Mouse (Mus musculus) CH12.LX (cell line): ENCODE data around the gene Sema3f. TPM values are rescaled to one million over a fixed set of nuclear protein-coding genes. Genes with fewer than 3 reads are reported as not detected.

Experiments
- DNase-seq: peaks from one replicate; pipeline ENCODE4 v3.0.0-alpha.2; 2013; ENCODE audit errors: extremely low read depth
- H3K27ac ChIP-seq: 2 replicates; pipeline ENCODE4 v1.5.1; 2012; ENCODE audit warnings: low read depth, mild to moderate bottlenecking, control low read depth, moderate library complexity; ENCODE audit not compliant: insufficient read depth
- H3K27me3 ChIP-seq: replicated peaks from 2 replicates; pipeline ENCODE3; 2012; ENCODE audit warnings: inconsistent platforms
- H3K36me3 ChIP-seq, 2 experiments: replicated peaks in 1 of 2; 2 replicates each; pipeline versions ENCODE3 to v1.6.1; 2012; ENCODE audit warnings: inconsistent platforms in 1 of 2, low read length in 1 of 2, mild to moderate bottlenecking in 1 of 2, mixed read lengths in 1 of 2, moderate library complexity in 1 of 2; ENCODE audit not compliant: control insufficient read depth in 1 of 2, insufficient read depth in 1 of 2
- H3K4me1 ChIP-seq, 2 experiments: 2 replicates each; pipeline ENCODE4 v1.6.1; 2012; ENCODE audit warnings: inconsistent platforms in 1 of 2, moderate library complexity in 1 of 2; ENCODE audit not compliant: insufficient read depth in 2 of 2, control insufficient read depth in 1 of 2
- H3K4me2 ChIP-seq: 2 replicates; pipeline ENCODE4 v1.6.1; 2012; ENCODE audit warnings: low read depth, mild to moderate bottlenecking, control low read depth; ENCODE audit not compliant: poor library complexity, insufficient read depth, severe bottlenecking
- H3K4me3 ChIP-seq, 3 experiments: fragments of 150-350 bp in 1 of 3; sonication (generic) in 1 of 3; replicated peaks in 1 of 3; 2 replicates each; pipeline versions ENCODE3 to v1.5.1; 2011 to 2012; ENCODE audit warnings: low read depth in 2 of 3, low read length in 2 of 3, mild to moderate bottlenecking in 2 of 3, moderate library complexity in 2 of 3, control low read depth in 1 of 3, improper control_type of control experiment in 1 of 3, inconsistent platforms in 1 of 3, mixed read lengths in 1 of 3; ENCODE audit not compliant: poor library complexity in 1 of 3
- H3K79me2 ChIP-seq: replicated peaks from 2 replicates; pipeline ENCODE4 v1.6.1; 2012; ENCODE audit warnings: mild to moderate bottlenecking, moderate library complexity; ENCODE audit not compliant: control insufficient read depth, poor library complexity, insufficient read depth, severe bottlenecking; ENCODE audit errors: extremely low read depth
- H3K9ac ChIP-seq: 2 replicates; pipeline ENCODE4 v1.6.1; 2012; ENCODE audit warnings: low read depth, mild to moderate bottlenecking, control low read depth, moderate library complexity; ENCODE audit not compliant: insufficient read depth
- H3K9me3 ChIP-seq: replicated peaks from 2 replicates; pipeline ENCODE3; 2012; ENCODE audit warnings: low read length, inconsistent platforms, mixed read lengths
- CHD1 ChIP-seq: IDR thresholded peaks from 2 replicates; pipeline ENCODE4 v1.6.1; 2012; ENCODE audit warnings: low read depth, low read length, improper control_type of control experiment, inconsistent platforms
- CHD2 ChIP-seq: IDR thresholded peaks from 2 replicates; pipeline ENCODE4 v1.6.1; 2011; ENCODE audit warnings: low read length, improper control_type of control experiment
- CTCF ChIP-seq, 2 experiments: IDR thresholded peaks in 1 of 2; conservative IDR thresholded peaks in 1 of 2; 2 replicates each; pipeline ENCODE4 v1.5.1; 2011 to 2012; ENCODE audit warnings: low read depth in 2 of 2, low read length in 2 of 2, improper control_type of control experiment in 1 of 2, inconsistent platforms in 1 of 2, mild to moderate bottlenecking in 1 of 2, moderate library complexity in 1 of 2
- ELF1 ChIP-seq: IDR thresholded peaks from 2 replicates; pipeline ENCODE4 v1.6.1; 2014; ENCODE audit warnings: low read depth, mild to moderate bottlenecking, inconsistent platforms, low read length, improper control_type of control experiment
- JUND ChIP-seq: conservative IDR thresholded peaks from 2 replicates; pipeline ENCODE4 v1.6.1; 2011; ENCODE audit warnings: low read depth, low read length, improper control_type of control experiment
- MXI1 ChIP-seq: IDR thresholded peaks from 2 replicates; pipeline ENCODE4 v1.6.1; 2011; ENCODE audit warnings: mild to moderate bottlenecking, low read depth, low read length, improper control_type of control experiment
- MYC ChIP-seq: IDR thresholded peaks from 2 replicates; pipeline ENCODE4 v1.6.1; 2011; ENCODE audit warnings: low read depth, mild to moderate bottlenecking, improper control_type of control experiment, low read length
- NELFE ChIP-seq: IDR thresholded peaks from 2 replicates; pipeline ENCODE4 v1.6.1; 2011; ENCODE audit warnings: low read depth, low read length, improper control_type of control experiment
- PAX5 ChIP-seq: IDR thresholded peaks from 2 replicates; pipeline ENCODE4 v1.6.1; 2012; ENCODE audit warnings: low read length, inconsistent platforms, mixed read lengths
- POLR2AphosphoS2 ChIP-seq: IDR thresholded peaks from 2 replicates; pipeline ENCODE4 v1.6.1; 2011; ENCODE audit warnings: low read depth, low read length, improper control_type of control experiment
- RAD21 ChIP-seq: IDR thresholded peaks from 2 replicates; pipeline ENCODE4 v1.6.1; 2011; ENCODE audit warnings: low read depth, mild to moderate bottlenecking, low read length, improper control_type of control experiment, moderate library complexity
- RCOR1 ChIP-seq: conservative IDR thresholded peaks from 2 replicates; pipeline ENCODE4 v1.6.1; 2012; ENCODE audit warnings: low read depth, mild to moderate bottlenecking, inconsistent platforms, low read length, improper control_type of control experiment
- SIN3A ChIP-seq: IDR thresholded peaks from 2 replicates; pipeline ENCODE4 v1.6.1; 2012; ENCODE audit warnings: low read length, improper control_type of control experiment, inconsistent platforms
- SMC3 ChIP-seq: IDR thresholded peaks from 2 replicates; pipeline ENCODE4 v1.6.1; 2011; ENCODE audit warnings: low read depth, low read length, improper control_type of control experiment
- USF1 ChIP-seq: IDR thresholded peaks from 2 replicates; pipeline ENCODE4 v1.6.1; 2014; ENCODE audit warnings: low read depth, mild to moderate bottlenecking, inconsistent platforms, low read length, improper control_type of control experiment
- ZKSCAN1 ChIP-seq: IDR thresholded peaks from 2 replicates; pipeline ENCODE4 v1.6.1; 2012; ENCODE audit warnings: low read depth, inconsistent platforms, low read length, improper control_type of control experiment, borderline replicate concordance
- ZNF384 ChIP-seq: IDR thresholded peaks from 2 replicates; pipeline ENCODE4 v1.6.1; 2012; ENCODE audit warnings: low read depth, low read length, improper control_type of control experiment, inconsistent platforms
- dilution Hi-C: fragments of 300-500 bp; cut with MboI; formaldehyde crosslinking; loops from 2 replicates; pipeline ENCODE4 v1.14.3; 2020; ENCODE audit warnings: low sequenced_read_pairs; ENCODE audit not compliant: extremely low pct_unique_long_range_greater_than_20kb, extremely low pct_ligation_motif_present
- in situ Hi-C: fragments of 300-500 bp; cut with MboI; formaldehyde crosslinking; loops from 3 replicates; pipeline ENCODE4 v1.14.3; 2019; ENCODE audit warnings: low sequenced_read_pairs, low pct_ligation_motif_present, low pct_unique_long_range_greater_than_20kb, mixed read lengths
- polyA plus RNA-seq: library from polyadenylated mRNA; unstranded; fragments of >175 nt; gene quantifications from 2 replicates; pipeline ENCODE4 v1.2.1, GENCODE M21; 2012; ENCODE audit warnings: low read depth; ENCODE audit not compliant: insufficient read length
- total RNA-seq, 2 experiments: library from RNA; depleted of rRNA; stranded (reverse); fragments of 300-350 nt in 1 of 2; fragments of >200 nt in 1 of 2; gene quantifications; 2 replicates each; pipeline ENCODE4 v1.2.3; 2012 to 2014

The Sema3f gene
- total and polyA plus RNA-seq, 3 experiments = 0.24 to 1.1 (median 0.36) TPM

DNA sequence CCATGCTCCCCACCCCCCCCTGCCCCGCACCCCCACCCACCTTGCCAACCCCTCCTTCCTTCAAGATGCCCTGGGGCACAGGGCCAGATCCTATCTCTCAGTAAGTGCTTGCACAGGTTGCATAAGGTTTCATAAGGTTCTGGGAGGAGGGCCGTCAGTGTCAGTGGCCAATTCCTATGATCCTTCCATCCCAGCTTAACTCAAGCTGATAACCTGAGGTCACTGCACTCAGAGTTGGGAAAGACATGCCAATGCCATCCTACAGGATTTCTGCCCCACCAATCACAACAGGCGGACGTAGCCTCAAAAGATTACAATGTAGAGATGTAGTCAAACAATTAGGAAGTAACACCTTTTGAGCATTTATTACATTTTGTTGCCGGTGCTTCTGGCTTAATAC lies 21.9 kb downstream of the Sema3f start:
- Histone ChIP-seq H3K4me1 (peaks cover 5 to 6% of the 10 kb centered on the region in 2 experiments), H3K4me3 (no peak overlapping the region), H3K9me3 (no peaks in the 10 kb centered on the region), H3K9ac (no peak overlapping the region), H3K79me2 (no peaks in the 10 kb centered on the region), H3K4me2 (no peak overlapping the region), H3K27me3 (peaks cover 92% of the 10 kb centered on the region), H3K36me3 (no peaks in the 10 kb centered on the region), H3K27ac (no peak overlapping the region)
- TF ChIP-seq USF1 (no peak), PAX5 (no peak), NELFE (no peak), MYC (no peak), POLR2AphosphoS2 (no peak), CHD2 (no peak), MXI1 (no peak), SIN3A (no peak), ELF1 (no peak), ZKSCAN1 (no peak), CHD1 (no peak)
- dilution Hi-C loops = no loop called here
- no peak for DNase-seq
- in situ Hi-C loops = loop anchor here (5.0 kb wide), 1 partner anchor 49 kb away; no protein-coding TSS in a partner anchor

DNA sequence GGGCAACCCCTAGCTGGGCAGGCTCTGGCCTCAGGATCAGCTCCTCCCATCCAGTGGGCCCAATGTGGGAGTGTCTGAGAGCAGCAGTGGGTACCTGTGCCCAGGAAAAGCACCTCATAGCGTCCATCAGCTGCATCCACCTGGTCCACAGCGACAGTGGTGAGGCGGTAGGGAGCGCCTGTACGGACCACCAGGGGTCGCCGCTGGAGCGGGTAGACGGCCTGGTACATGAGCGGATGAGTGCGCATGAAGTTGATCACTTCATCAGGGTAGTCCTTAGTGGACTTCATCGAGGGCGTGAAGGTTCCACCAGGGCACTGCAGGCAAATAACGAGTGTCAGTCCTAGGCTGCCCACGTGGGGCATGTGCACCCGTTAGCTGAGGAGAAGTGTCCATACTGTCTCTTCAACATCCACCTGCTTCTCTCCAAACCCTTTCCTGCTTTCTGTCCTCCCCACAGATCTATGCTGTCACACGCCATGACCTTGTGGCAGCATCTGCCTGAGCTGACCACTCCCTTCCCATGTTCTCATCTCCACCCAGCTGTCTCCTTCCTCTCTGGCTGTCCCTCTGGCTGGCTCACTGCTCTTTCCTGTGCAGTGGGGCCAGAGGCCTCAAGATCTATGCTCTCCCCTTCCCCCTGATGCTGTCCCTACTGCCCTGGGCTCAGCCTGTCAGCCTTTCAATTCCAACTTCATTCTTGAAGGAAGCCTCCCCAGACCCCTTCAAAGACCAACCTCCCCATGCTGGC lies 24.9 kb downstream of the Sema3f start:
- peak; percentile 36 for DNase-seq
- no peak overlapping the region for H3K27ac ChIP-seq

DNA sequence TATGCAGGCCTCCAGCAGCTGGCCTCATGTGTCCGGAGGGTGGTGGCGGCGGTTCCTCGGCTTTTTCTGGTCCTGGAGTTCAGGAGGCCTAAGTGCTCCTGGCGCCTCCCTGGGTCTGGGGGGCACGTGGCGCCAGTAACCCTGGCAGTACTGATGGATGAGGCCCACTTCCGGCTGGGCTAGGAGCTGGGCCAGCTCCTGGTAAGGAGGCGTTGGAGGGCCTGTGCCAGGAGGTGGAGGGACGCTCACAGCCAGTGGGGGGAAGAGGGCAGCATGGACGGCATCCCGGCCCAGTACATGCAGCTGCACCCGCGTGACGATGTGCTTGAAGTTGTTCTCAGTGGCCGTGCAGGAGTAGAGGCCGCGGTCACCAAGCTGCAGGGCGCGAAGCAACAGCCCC lies 27.9 kb downstream of the Sema3f start:
- H3K4me1 ChIP-seq = peaks cover 0 to 16% of the 10 kb centered on the region in 2 experiments; a peak in 3 of 4 replicates
- no peak for TF ChIP-seq JUND
- no peak for TF ChIP-seq POLR2AphosphoS2
- no peak for TF ChIP-seq ZNF384

More for the DNA sequence above, 24.9 kb downstream of the Sema3f start:
- peaks cover 0 to 2% of the 10 kb centered on the region in 2 experiments; a peak in 1 of 4 replicates for H3K4me1 ChIP-seq
- H3K4me2 ChIP-seq = no peak overlapping the region
- H3K4me3 ChIP-seq = no peak overlapping the region
- no peak overlapping the region for H3K9ac ChIP-seq
- H3K79me2 ChIP-seq = no peaks in the 10 kb centered on the region
- peaks cover 90% of the 10 kb centered on the region for H3K27me3 ChIP-seq
- dilution Hi-C loops = no loop called here
- in situ Hi-C loops = loop anchor here (5.0 kb wide), 1 partner anchor 52 kb away; no protein-coding TSS in a partner anchor
- H3K36me3 ChIP-seq = no peaks in the 10 kb centered on the region
- TF ChIP-seq RAD21 = peak; percentile 74
- TF ChIP-seq RCOR1 = no peak
- TF ChIP-seq CTCF (conservative IDR thresholded peaks at IDR 0.05 in 1 of 2, IDR thresholded peaks at IDR 0.05 in 1 of 2; ENCODE audit: low read depth in 2 of 2, low read length in 2 of 2) = peak; percentile 38 to 81; a peak in 3 of 4 replicates
- TF ChIP-seq MXI1 = no peak
- TF ChIP-seq PAX5 = no peak
- peak; percentile 79 for TF ChIP-seq SMC3
- no peaks in the 10 kb centered on the region for H3K9me3 ChIP-seq

More for the DNA sequence above, 27.9 kb downstream of the Sema3f start:
- H3K79me2 ChIP-seq = no peaks in the 10 kb centered on the region
- no peak overlapping the region for H3K27ac ChIP-seq
- no peak overlapping the region for H3K9ac ChIP-seq
- in situ Hi-C loops (no loop called here), dilution Hi-C loops (no loop called here)
- peaks cover 80% of the 10 kb centered on the region for H3K27me3 ChIP-seq
- no peak overlapping the region for H3K4me3 ChIP-seq
- no peak for DNase-seq
- H3K36me3 ChIP-seq = no peaks in the 10 kb centered on the region
- no peaks in the 10 kb centered on the region for H3K9me3 ChIP-seq
- H3K4me2 ChIP-seq = no peak overlapping the region
